Mouse (Mus musculus): ENCODE measurements at regions not wholly inside any gene's neighbourhood (a gene's known extent, or its start where the extent isn't known, plus 50 kb on each side); places are given as distances from the start of the nearest gene placed in this dataset.

- no peak for ATAC-seq (ENCODE audit: insufficient number of reproducible peaks, low FRiP score)
- H3K4me2 ChIP-seq, result no peak overlapping the region
Observed at GRCm38 (mm10) chr1:184334818-184335217, 300.7 kb upstream of the 1700056E22Rik start.

DNA sequence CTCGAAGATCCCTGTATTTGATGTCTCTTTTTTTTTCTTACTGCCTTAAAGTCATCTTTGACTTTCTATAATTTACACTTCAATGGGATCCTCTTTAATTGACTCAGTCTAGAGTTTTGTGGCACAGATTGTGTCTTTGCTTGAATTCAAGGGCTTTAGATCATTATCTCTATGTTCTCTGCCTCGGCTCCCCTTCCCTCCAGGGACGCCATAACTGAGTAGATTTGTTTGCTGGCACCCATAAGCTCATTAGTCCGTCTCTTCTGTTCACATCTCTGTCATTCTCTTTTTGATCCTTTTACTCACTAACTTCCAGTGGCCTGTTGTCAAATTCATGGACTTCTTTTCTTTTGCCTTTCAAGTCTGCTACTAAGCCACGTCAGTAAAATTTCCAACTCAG is 299.0 kb upstream of the 1700056E22Rik start:
- H3K9ac ChIP-seq, result no peak overlapping the region
- H3K4me2 ChIP-seq, result no peak overlapping the region
- no peaks in the 10 kb centered on the region for H3K27me3 ChIP-seq (replicated peaks)
- H3K4me3 ChIP-seq, result no peak overlapping the region
- no peak for ATAC-seq (ENCODE audit: insufficient number of reproducible peaks, low FRiP score)
- H3K4me1 ChIP-seq (replicated peaks), result peaks cover 7% of the 10 kb centered on the region; the same call in 1 of the 2 replicates
- H3K27ac ChIP-seq (ENCODE audit: poor library complexity, severe bottlenecking), result no peak overlapping the region
- H3K36me3 ChIP-seq, result no peaks in the 10 kb centered on the region
- H3K9me3 ChIP-seq (replicated peaks), result no peaks in the 10 kb centered on the region
- 86% methylated on average over 5 of the region's 5 CpGs for WGBS

More at GRCm38 (mm10) chr1:184334818-184335217, 300.7 kb upstream of the 1700056E22Rik start:
- WGBS, result 77% methylated on average over 5 of the region's 5 CpGs
- H3K9me3 ChIP-seq (replicated peaks), result no peaks in the 10 kb centered on the region
- peaks cover 2% of the 10 kb centered on the region; the same call in 1 of the 2 replicates for H3K4me1 ChIP-seq (replicated peaks)
- H3K27me3 ChIP-seq (replicated peaks), result 0 out of 2 replicates have a peak, but pooled peaks cover 2% of the 10 kb centered on the region
- H3K36me3 ChIP-seq, result no peaks in the 10 kb centered on the region
- H3K4me3 ChIP-seq, result no peak overlapping the region
- H3K27ac ChIP-seq (ENCODE audit: poor library complexity, severe bottlenecking), result no peak overlapping the region
- H3K9ac ChIP-seq, result no peak overlapping the region

DNA sequence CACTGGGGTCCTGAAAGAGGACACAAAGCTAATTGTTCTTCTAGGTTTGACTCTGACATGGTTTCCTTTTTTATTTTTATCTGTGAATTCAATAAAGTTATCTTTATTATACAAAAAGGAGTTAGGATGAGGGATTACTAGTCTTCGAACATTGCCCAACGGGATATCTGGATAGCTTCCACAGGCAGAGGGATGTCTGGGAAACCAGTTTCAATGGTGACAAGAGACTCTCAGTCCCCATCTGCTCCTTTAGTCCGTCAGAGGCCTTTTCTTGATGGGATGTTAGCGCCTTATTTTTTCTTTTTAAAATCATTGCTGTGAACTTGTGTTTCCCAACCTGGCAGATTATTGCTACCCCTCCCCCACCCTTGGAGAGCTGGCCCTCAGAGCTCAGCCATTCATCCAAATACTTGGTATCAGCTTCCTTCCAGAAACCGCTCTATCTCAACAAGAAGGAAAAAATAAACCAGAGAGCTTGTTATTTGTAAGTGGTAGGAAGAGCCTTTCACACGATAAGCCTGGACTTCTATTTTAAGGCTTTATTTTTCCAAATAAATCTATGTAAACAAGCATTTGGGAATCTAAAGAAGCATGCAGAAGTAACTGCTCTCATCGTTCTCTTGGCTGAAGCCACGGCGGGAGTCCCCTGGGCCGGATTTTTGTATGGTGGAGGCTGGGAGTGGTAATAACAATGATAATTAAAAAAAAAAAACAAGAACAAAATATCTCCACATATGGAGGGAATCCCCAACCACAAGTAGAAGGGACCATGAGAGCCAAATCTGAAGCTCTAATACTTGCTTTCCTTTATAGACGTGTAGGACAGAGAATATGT is 296.6 kb upstream of the 1700056E22Rik start:
- no peak overlapping the region for H3K9ac ChIP-seq
- H3K4me2 ChIP-seq, result no peak overlapping the region
- H3K9me3 ChIP-seq (replicated peaks), result no peaks in the 10 kb centered on the region
- no peaks in the 10 kb centered on the region for H3K36me3 ChIP-seq
- H3K4me1 ChIP-seq (replicated peaks), result peaks cover 7% of the 10 kb centered on the region; the same call in 1 of the 2 replicates
- no peak for ATAC-seq (ENCODE audit: insufficient number of reproducible peaks, low FRiP score)
- no peak overlapping the region for H3K4me3 ChIP-seq
- 58% methylated on average over 11 of the region's 11 CpGs for WGBS
- H3K27me3 ChIP-seq (replicated peaks), result no peaks in the 10 kb centered on the region
- H3K27ac ChIP-seq (ENCODE audit: poor library complexity, severe bottlenecking), result no peak overlapping the region

- ATAC-seq (ENCODE audit: insufficient number of reproducible peaks, low FRiP score), result no peak
- Histone ChIP-seq H3K27ac (ENCODE audit: poor library complexity, severe bottlenecking) (no peak overlapping the region), H3K9ac (no peak overlapping the region), H3K27me3 (replicated peaks) (no peaks in the 10 kb centered on the region), H3K36me3 (no peaks in the 10 kb centered on the region), H3K4me1 (replicated peaks) (peaks cover 7% of the 10 kb centered on the region; the same call in 1 of the 2 replicates), H3K4me2 (no peak overlapping the region), H3K9me3 (replicated peaks) (no peaks in the 10 kb centered on the region), H3K4me3 (no peak overlapping the region)
- WGBS, result 86% methylated on average over 3 of the region's 3 CpGs
Observed at GRCm38 (mm10) chr1:184326191-184326590, 292.1 kb upstream of the 1700056E22Rik start.

GRCm38 (mm10) chr1:184324234-184324633 is 290.1 kb upstream of the 1700056E22Rik start:
- ATAC-seq (ENCODE audit: insufficient number of reproducible peaks, low FRiP score), result no peak
- no peak overlapping the region for H3K9ac ChIP-seq
- no peak overlapping the region for H3K4me2 ChIP-seq
- no peak overlapping the region for H3K27ac ChIP-seq (ENCODE audit: poor library complexity, severe bottlenecking)
- no peaks in the 10 kb centered on the region for H3K36me3 ChIP-seq
- H3K9me3 ChIP-seq (replicated peaks), result no peaks in the 10 kb centered on the region
- H3K4me1 ChIP-seq (replicated peaks), result no peaks in the 10 kb centered on the region
- 71% methylated on average over 2 of the region's 2 CpGs for WGBS
- H3K4me3 ChIP-seq, result no peak overlapping the region
- H3K27me3 ChIP-seq (replicated peaks), result no peaks in the 10 kb centered on the region

- ATAC-seq (ENCODE audit: insufficient number of reproducible peaks, low FRiP score), result no peak
- no peak overlapping the region for H3K4me2 ChIP-seq
- WGBS, result 69% methylated on average over 3 of the region's 3 CpGs
Observed at GRCm38 (mm10) chr1:184320521-184321177, 286.5 kb upstream of the 1700056E22Rik start.

GRCm38 (mm10) chr1:184310185-184310815 is 276.2 kb upstream of the 1700056E22Rik start:
- no peak overlapping the region for H3K4me3 ChIP-seq
- no peak overlapping the region for H3K4me2 ChIP-seq
- no peaks in the 10 kb centered on the region for H3K4me1 ChIP-seq (replicated peaks)
- no peak for ATAC-seq (ENCODE audit: insufficient number of reproducible peaks, low FRiP score)
- no peaks in the 10 kb centered on the region for H3K9me3 ChIP-seq (replicated peaks)
- no peak overlapping the region for H3K9ac ChIP-seq
- H3K27me3 ChIP-seq (replicated peaks), result no peaks in the 10 kb centered on the region
- H3K27ac ChIP-seq (ENCODE audit: poor library complexity, severe bottlenecking), result no peak overlapping the region
- H3K36me3 ChIP-seq, result no peaks in the 10 kb centered on the region
- WGBS, result 81% methylated on average over 19 of the region's 19 CpGs

More at GRCm38 (mm10) chr1:184320521-184321177, 286.5 kb upstream of the 1700056E22Rik start:
- no peak overlapping the region for H3K9ac ChIP-seq
- no peak overlapping the region for H3K4me3 ChIP-seq
- H3K27ac ChIP-seq (ENCODE audit: poor library complexity, severe bottlenecking), result no peak overlapping the region
- no peaks in the 10 kb centered on the region for H3K27me3 ChIP-seq (replicated peaks)
- no peaks in the 10 kb centered on the region for H3K9me3 ChIP-seq (replicated peaks)
- H3K36me3 ChIP-seq, result no peaks in the 10 kb centered on the region
- H3K4me1 ChIP-seq (replicated peaks), result no peaks in the 10 kb centered on the region

- no peak overlapping the region for H3K27ac ChIP-seq (ENCODE audit: poor library complexity, severe bottlenecking)
- no peaks in the 10 kb centered on the region for H3K36me3 ChIP-seq
- H3K9me3 ChIP-seq (replicated peaks), result no peaks in the 10 kb centered on the region
- H3K27me3 ChIP-seq (replicated peaks), result no peaks in the 10 kb centered on the region
- H3K9ac ChIP-seq, result no peak overlapping the region
- ATAC-seq (ENCODE audit: insufficient number of reproducible peaks, low FRiP score), result no peak
- H3K4me2 ChIP-seq, result no peak overlapping the region
- H3K4me1 ChIP-seq (replicated peaks), result no peaks in the 10 kb centered on the region
- no peak overlapping the region for H3K4me3 ChIP-seq
- WGBS, result 83% methylated on average over 4 of the region's 4 CpGs
Observed at GRCm38 (mm10) chr1:184304813-184305212, 270.7 kb upstream of the 1700056E22Rik start.

- 79% methylated on average over 4 of the region's 4 CpGs for WGBS
- H3K9me3 ChIP-seq (replicated peaks), result no peaks in the 10 kb centered on the region
- H3K27ac ChIP-seq (ENCODE audit: poor library complexity, severe bottlenecking), result no peak overlapping the region
- H3K4me3 ChIP-seq, result no peak overlapping the region
- ATAC-seq (ENCODE audit: insufficient number of reproducible peaks, low FRiP score), result no peak
- no peak overlapping the region for H3K4me2 ChIP-seq
- H3K27me3 ChIP-seq (replicated peaks), result no peaks in the 10 kb centered on the region
- H3K9ac ChIP-seq, result no peak overlapping the region
- no peaks in the 10 kb centered on the region for H3K4me1 ChIP-seq (replicated peaks)
- H3K36me3 ChIP-seq, result no peaks in the 10 kb centered on the region
Observed at GRCm38 (mm10) chr1:184304204-184304603, 270.1 kb upstream of the 1700056E22Rik start.

DNA sequence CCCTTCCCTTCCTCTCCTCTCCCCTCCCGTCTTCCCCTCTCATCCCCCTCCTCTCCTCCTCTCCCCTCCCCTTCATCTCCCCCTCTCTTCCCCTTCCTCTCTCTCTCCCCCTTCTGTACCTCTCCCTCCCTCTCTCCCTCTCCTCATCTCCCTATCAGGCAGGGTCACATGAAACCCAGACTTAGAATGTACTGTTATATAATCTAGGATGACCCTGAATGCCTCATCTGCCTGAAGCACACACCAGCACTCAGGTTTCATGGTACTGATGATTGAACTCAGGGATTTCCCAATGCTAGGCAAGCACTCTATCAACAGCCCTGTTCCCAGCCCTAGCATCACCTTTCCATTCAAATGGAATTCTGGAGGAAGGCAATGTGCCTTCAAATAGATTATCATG is 264.6 kb upstream of the 1700056E22Rik start:
- no peaks in the 10 kb centered on the region for H3K36me3 ChIP-seq
- ATAC-seq (ENCODE audit: insufficient number of reproducible peaks, low FRiP score), result no peak
- H3K4me3 ChIP-seq, result no peak overlapping the region
- no peaks in the 10 kb centered on the region for H3K27me3 ChIP-seq (replicated peaks)
- 69% methylated on average over 1 of the region's 1 CpGs for WGBS
- no peak overlapping the region for H3K4me2 ChIP-seq
- H3K9ac ChIP-seq, result no peak overlapping the region
- H3K9me3 ChIP-seq (replicated peaks), result 0 out of 2 replicates have a peak, but pooled peaks cover 2% of the 10 kb centered on the region
- H3K27ac ChIP-seq (ENCODE audit: poor library complexity, severe bottlenecking), result no peak overlapping the region
- no peaks in the 10 kb centered on the region for H3K4me1 ChIP-seq (replicated peaks)

Measured in heart, embryonic 12.5 days (tissue).